Mouse (Mus musculus): ENCODE measurements around the gene Sox1.

The Sox1 gene

GRCm38 (mm10) chr8:12395071-12396031 is at the start of gene Sox1:
Gene Sox1, plus strand, starts transcription at chr8:12395295.
- no peak for DNase-seq (ENCODE audit: low spot score)

- no peak for DNase-seq (ENCODE audit: low spot score)
These were observed 49.2 kb upstream of the Sox1 start for GRCm38 (mm10) chr8:12345881-12346280.

- DNase-seq (ENCODE audit: low spot score), result no peak
These were observed 48.2 kb upstream of the Sox1 start for GRCm38 (mm10) chr8:12346870-12347269.

GRCm38 (mm10) chr8:12348306-12348705 is 46.8 kb upstream of the Sox1 start:
- DNase-seq (ENCODE audit: low spot score), result no peak

GRCm38 (mm10) chr8:12349591-12349990 is 45.5 kb upstream of the Sox1 start:
- DNase-seq (ENCODE audit: low spot score), result no peak

- no peak for DNase-seq (ENCODE audit: low spot score)
These were observed 44.0 kb upstream of the Sox1 start for GRCm38 (mm10) chr8:12351121-12351520.

- no peak for DNase-seq (ENCODE audit: low spot score)
These were observed 40.6 kb upstream of the Sox1 start for GRCm38 (mm10) chr8:12354406-12355025.

- no peak for DNase-seq (ENCODE audit: low spot score)
These were observed 26.9 kb upstream of the Sox1 start for GRCm38 (mm10) chr8:12368161-12368560.

- no peak for DNase-seq (ENCODE audit: low spot score)
These were observed 26.2 kb upstream of the Sox1 start for GRCm38 (mm10) chr8:12368856-12369255.

- no peak for DNase-seq (ENCODE audit: low spot score)
These were observed 14.0 kb upstream of the Sox1 start for GRCm38 (mm10) chr8:12381111-12381510.

- DNase-seq (ENCODE audit: low spot score), result no peak
These were observed 12.2 kb upstream of the Sox1 start for GRCm38 (mm10) chr8:12382707-12383561.

GRCm38 (mm10) chr8:12383979-12384890 is 10.9 kb upstream of the Sox1 start:
- no peak for DNase-seq (ENCODE audit: low spot score)

- no peak for DNase-seq (ENCODE audit: low spot score)
These were observed 10.0 kb upstream of the Sox1 start for GRCm38 (mm10) chr8:12384996-12385685.

GRCm38 (mm10) chr8:12385686-12386488 is 9.2 kb upstream of the Sox1 start:
- no peak for DNase-seq (ENCODE audit: low spot score)

- no peak for DNase-seq (ENCODE audit: low spot score)
These were observed 8.4 kb upstream of the Sox1 start for GRCm38 (mm10) chr8:12386530-12387222.

- no peak for DNase-seq (ENCODE audit: low spot score)
These were observed 7.8 kb upstream of the Sox1 start for GRCm38 (mm10) chr8:12387223-12387860.

- DNase-seq (ENCODE audit: low spot score), result no peak
These were observed 7.2 kb upstream of the Sox1 start for GRCm38 (mm10) chr8:12387901-12388300.

GRCm38 (mm10) chr8:12388390-12389115 is 6.5 kb upstream of the Sox1 start:
- no peak for DNase-seq (ENCODE audit: low spot score)
